Mouse (Mus musculus) CH12.LX (cell line): Measurements from ENCODE around the gene Enkur. TPM values are rescaled to one million over a fixed set of nuclear protein-coding genes. Genes with fewer than 3 reads are reported as not detected.

ENCODE experiments used
- DNase-seq: peaks from one replicate; pipeline ENCODE4 v3.0.0-alpha.2; 2013; ENCODE audit errors: extremely low read depth
- H3K27ac ChIP-seq: 2 replicates; pipeline ENCODE4 v1.5.1; 2012; ENCODE audit warnings: low read depth, mild to moderate bottlenecking, control low read depth, moderate library complexity; ENCODE audit not compliant: insufficient read depth
- H3K27me3 ChIP-seq: replicated peaks from 2 replicates; pipeline ENCODE3; 2012; ENCODE audit warnings: inconsistent platforms
- H3K36me3 ChIP-seq, 2 experiments: replicated peaks in 1 of 2; 2 replicates each; pipeline versions ENCODE3 to v1.6.1; 2012; ENCODE audit warnings: inconsistent platforms in 1 of 2, low read length in 1 of 2, mild to moderate bottlenecking in 1 of 2, mixed read lengths in 1 of 2, moderate library complexity in 1 of 2; ENCODE audit not compliant: control insufficient read depth in 1 of 2, insufficient read depth in 1 of 2
- H3K4me1 ChIP-seq, 2 experiments: 2 replicates each; pipeline ENCODE4 v1.6.1; 2012; ENCODE audit warnings: inconsistent platforms in 1 of 2, moderate library complexity in 1 of 2; ENCODE audit not compliant: insufficient read depth in 2 of 2, control insufficient read depth in 1 of 2
- H3K4me2 ChIP-seq: 2 replicates; pipeline ENCODE4 v1.6.1; 2012; ENCODE audit warnings: low read depth, mild to moderate bottlenecking, control low read depth; ENCODE audit not compliant: poor library complexity, insufficient read depth, severe bottlenecking
- H3K4me3 ChIP-seq, 3 experiments: fragments of 150-350 bp in 1 of 3; sonication (generic) in 1 of 3; replicated peaks in 1 of 3; 2 replicates each; pipeline versions ENCODE3 to v1.5.1; 2011 to 2012; ENCODE audit warnings: low read depth in 2 of 3, low read length in 2 of 3, mild to moderate bottlenecking in 2 of 3, moderate library complexity in 2 of 3, control low read depth in 1 of 3, improper control_type of control experiment in 1 of 3, inconsistent platforms in 1 of 3, mixed read lengths in 1 of 3; ENCODE audit not compliant: poor library complexity in 1 of 3
- H3K79me2 ChIP-seq: replicated peaks from 2 replicates; pipeline ENCODE4 v1.6.1; 2012; ENCODE audit warnings: mild to moderate bottlenecking, moderate library complexity; ENCODE audit not compliant: control insufficient read depth, poor library complexity, insufficient read depth, severe bottlenecking; ENCODE audit errors: extremely low read depth
- H3K9ac ChIP-seq: 2 replicates; pipeline ENCODE4 v1.6.1; 2012; ENCODE audit warnings: low read depth, mild to moderate bottlenecking, control low read depth, moderate library complexity; ENCODE audit not compliant: insufficient read depth
- H3K9me3 ChIP-seq: replicated peaks from 2 replicates; pipeline ENCODE3; 2012; ENCODE audit warnings: low read length, inconsistent platforms, mixed read lengths
- CHD1 ChIP-seq: IDR thresholded peaks from 2 replicates; pipeline ENCODE4 v1.6.1; 2012; ENCODE audit warnings: low read depth, low read length, improper control_type of control experiment, inconsistent platforms
- ELF1 ChIP-seq: IDR thresholded peaks from 2 replicates; pipeline ENCODE4 v1.6.1; 2014; ENCODE audit warnings: low read depth, mild to moderate bottlenecking, inconsistent platforms, low read length, improper control_type of control experiment
- ETS1 ChIP-seq: conservative IDR thresholded peaks from 2 replicates; pipeline ENCODE4 v1.6.1; 2012; ENCODE audit warnings: low read depth, mild to moderate bottlenecking, inconsistent platforms, low read length, improper control_type of control experiment, moderate library complexity
- HCFC1 ChIP-seq: IDR thresholded peaks from 2 replicates; pipeline ENCODE4 v1.6.1; 2012; ENCODE audit warnings: low read depth, mild to moderate bottlenecking, inconsistent platforms, low read length, improper control_type of control experiment
- IRF4 ChIP-seq: IDR thresholded peaks from 2 replicates; pipeline ENCODE4 v1.6.1; 2014; ENCODE audit warnings: low read depth, mild to moderate bottlenecking, inconsistent platforms, low read length, improper control_type of control experiment
- JUN ChIP-seq: IDR thresholded peaks from 2 replicates; pipeline ENCODE4 v1.6.1; 2011; ENCODE audit warnings: low read depth, mild to moderate bottlenecking, low read length, improper control_type of control experiment, moderate library complexity; ENCODE audit not compliant: insufficient read depth
- JUND ChIP-seq: conservative IDR thresholded peaks from 2 replicates; pipeline ENCODE4 v1.6.1; 2011; ENCODE audit warnings: low read depth, low read length, improper control_type of control experiment
- KAT2A ChIP-seq: IDR thresholded peaks from 2 replicates; pipeline ENCODE4 v1.6.1; 2012; ENCODE audit warnings: low read length, improper control_type of control experiment, inconsistent platforms; ENCODE audit not compliant: insufficient replicate concordance
- MXI1 ChIP-seq: IDR thresholded peaks from 2 replicates; pipeline ENCODE4 v1.6.1; 2011; ENCODE audit warnings: mild to moderate bottlenecking, low read depth, low read length, improper control_type of control experiment
- MYC ChIP-seq: IDR thresholded peaks from 2 replicates; pipeline ENCODE4 v1.6.1; 2011; ENCODE audit warnings: low read depth, mild to moderate bottlenecking, improper control_type of control experiment, low read length
- PAX5 ChIP-seq: IDR thresholded peaks from 2 replicates; pipeline ENCODE4 v1.6.1; 2012; ENCODE audit warnings: low read length, inconsistent platforms, mixed read lengths
- POLR2A ChIP-seq: IDR thresholded peaks from 2 replicates; pipeline ENCODE4 v1.6.1; 2011; ENCODE audit warnings: low read depth, mild to moderate bottlenecking, improper control_type of control experiment, low read length
- RAD21 ChIP-seq: IDR thresholded peaks from 2 replicates; pipeline ENCODE4 v1.6.1; 2011; ENCODE audit warnings: low read depth, mild to moderate bottlenecking, low read length, improper control_type of control experiment, moderate library complexity
- SIN3A ChIP-seq: IDR thresholded peaks from 2 replicates; pipeline ENCODE4 v1.6.1; 2012; ENCODE audit warnings: low read length, improper control_type of control experiment, inconsistent platforms
- TBP ChIP-seq: conservative IDR thresholded peaks from 2 replicates; pipeline ENCODE4 v1.6.1; 2011; ENCODE audit warnings: low read depth, low read length, improper control_type of control experiment
- USF1 ChIP-seq: IDR thresholded peaks from 2 replicates; pipeline ENCODE4 v1.6.1; 2014; ENCODE audit warnings: low read depth, mild to moderate bottlenecking, inconsistent platforms, low read length, improper control_type of control experiment
- ZMIZ1 ChIP-seq: IDR thresholded peaks from 2 replicates; pipeline ENCODE4 v1.6.1; 2012; ENCODE audit warnings: low read depth, mild to moderate bottlenecking, inconsistent platforms, low read length, improper control_type of control experiment
- ZNF384 ChIP-seq: IDR thresholded peaks from 2 replicates; pipeline ENCODE4 v1.6.1; 2012; ENCODE audit warnings: low read depth, low read length, improper control_type of control experiment, inconsistent platforms
- dilution Hi-C: fragments of 300-500 bp; cut with MboI; formaldehyde crosslinking; loops from 2 replicates; pipeline ENCODE4 v1.14.3; 2020; ENCODE audit warnings: low sequenced_read_pairs; ENCODE audit not compliant: extremely low pct_unique_long_range_greater_than_20kb, extremely low pct_ligation_motif_present
- in situ Hi-C: fragments of 300-500 bp; cut with MboI; formaldehyde crosslinking; loops from 3 replicates; pipeline ENCODE4 v1.14.3; 2019; ENCODE audit warnings: low sequenced_read_pairs, low pct_ligation_motif_present, low pct_unique_long_range_greater_than_20kb, mixed read lengths
- polyA plus RNA-seq: library from polyadenylated mRNA; unstranded; fragments of >175 nt; gene quantifications from 2 replicates; pipeline ENCODE4 v1.2.1, GENCODE M21; 2012; ENCODE audit warnings: low read depth; ENCODE audit not compliant: insufficient read length
- total RNA-seq, 2 experiments: library from RNA; depleted of rRNA; stranded (reverse); fragments of 300-350 nt in 1 of 2; fragments of >200 nt in 1 of 2; gene quantifications; 2 replicates each; pipeline ENCODE4 v1.2.3; 2012 to 2014

The Enkur gene
- total and polyA plus RNA-seq, 3 experiments = 0.13 to 0.64 (median 0.39) TPM

GRCm38 (mm10) chr2:21205831-21206159 lies 630 bp upstream of the Enkur start:
- in situ Hi-C loops = no loop called here
- Histone ChIP-seq H3K9me3 (no peaks in the 10 kb centered on the region), H3K4me2 (peak overlapping the region; percentile 90), H3K27ac (no peak overlapping the region), H3K4me3 (peak overlapping the region; percentile 63 to 71 (median 70)), H3K9ac (peak overlapping the region; percentile 57; the same call in 1 of the 2 replicates), H3K79me2 (no peaks in the 10 kb centered on the region), H3K4me1 (peaks cover 3 to 8% of the 10 kb centered on the region in 2 experiments; a peak in 3 of 4 replicates)
- DNase-seq = no peak
- TF ChIP-seq RAD21 = no peak
- peak; percentile 5; the same call in 1 of the 2 replicates for TF ChIP-seq TBP
- 0 out of 2 replicates have a peak, but pooled peaks have one; percentile 73 for TF ChIP-seq ZMIZ1
- TF ChIP-seq, all 38 proteins: peak for 2
- H3K27me3 ChIP-seq = no peaks in the 10 kb centered on the region
- dilution Hi-C loops = no loop called here
- peaks cover 0 to 3% of the 10 kb centered on the region in 2 experiments for H3K36me3 ChIP-seq

DNA sequence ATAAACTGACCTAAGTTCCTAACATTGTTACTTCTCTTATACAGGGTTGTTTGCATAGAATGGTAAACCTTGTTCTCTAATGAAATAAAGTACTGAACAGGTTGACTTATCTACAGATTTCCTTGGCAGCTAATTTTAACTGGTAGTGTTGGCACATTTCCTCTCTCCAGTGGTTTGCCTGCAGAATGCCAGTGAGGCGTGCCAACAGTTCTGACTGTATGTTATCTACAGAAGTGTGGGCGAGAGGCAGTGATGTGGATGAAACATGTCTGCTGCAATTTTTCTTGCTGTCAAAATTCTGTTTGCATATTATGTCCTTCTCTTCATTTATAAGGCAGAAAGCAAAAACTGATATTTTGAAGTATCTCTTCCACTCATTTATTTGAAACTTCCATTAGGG lies 2.4 kb downstream of the Enkur start:
- Histone ChIP-seq H3K9ac (no peak overlapping the region), H3K4me2 (no peak overlapping the region), H3K27me3 (no peaks in the 10 kb centered on the region), H3K79me2 (no peaks in the 10 kb centered on the region), H3K27ac (no peak overlapping the region), H3K36me3 (no peaks in the 10 kb centered on the region), H3K4me3 (no peak overlapping the region), H3K9me3 (no peaks in the 10 kb centered on the region), H3K4me1 (peaks cover 3 to 8% of the 10 kb centered on the region in 2 experiments; a peak in 3 of 4 replicates)
- DNase-seq = no peak
- in situ Hi-C loops (no loop called here), dilution Hi-C loops (no loop called here)
- TF ChIP-seq HCFC1 = no peak
- no peak for TF ChIP-seq JUND
- TF ChIP-seq MYC = no peak
- TF ChIP-seq JUN = no peak
- no peak for TF ChIP-seq KAT2A
- no peak for TF ChIP-seq PAX5
- TF ChIP-seq POLR2A = no peak
- no peak for TF ChIP-seq ZNF384
- TF ChIP-seq MXI1 = no peak
- no peak for TF ChIP-seq IRF4
- no peak for TF ChIP-seq ETS1
- TF ChIP-seq SIN3A = no peak
- no peak for TF ChIP-seq ELF1
- no peak for TF ChIP-seq USF1
- TF ChIP-seq CHD1 = no peak
